Mouse (Mus musculus) heart, embryonic 15.5 days (tissue): ENCODE data around the gene Kndc1. TPM values are rescaled to one million over a fixed set of nuclear protein-coding genes. Genes with fewer than 3 reads are reported as not detected.

Experiments used
- ATAC-seq: fragments of 200-750 bp; cut with Nextera tagmentation; replicated peaks from 2 replicates; pipeline ENCODE4 v1.8.0; 2017; ENCODE audit warnings: low read depth, moderate TSS enrichment; ENCODE audit not compliant: insufficient number of reproducible peaks, insufficient read depth, low FRiP score
- H3K27ac ChIP-seq: fragments of 300-500 bp; sonication (generic); 2 replicates; pipeline ENCODE4 v1.5.1; 2015; ENCODE audit warnings: mild to moderate bottlenecking, inconsistent platforms
- H3K27me3 ChIP-seq: fragments of 300-500 bp; sonication (generic); 2 replicates; pipeline ENCODE4 v1.6.1; 2015; ENCODE audit warnings: inconsistent platforms
- H3K36me3 ChIP-seq: fragments of 300-500 bp; sonication (generic); 2 replicates; pipeline ENCODE4 v1.6.1; 2015; ENCODE audit warnings: mild to moderate bottlenecking, inconsistent platforms
- H3K4me1 ChIP-seq: fragments of 300-500 bp; sonication (generic); replicated peaks from 2 replicates; pipeline ENCODE4 v1.6.1; 2015; ENCODE audit warnings: inconsistent platforms
- H3K4me2 ChIP-seq: fragments of 300-500 bp; sonication (generic); 2 replicates; pipeline ENCODE4 v1.6.1; 2015; ENCODE audit warnings: inconsistent platforms, mild to moderate bottlenecking, moderate library complexity
- H3K4me3 ChIP-seq: fragments of 300-500 bp; sonication (generic); 2 replicates; pipeline ENCODE4 v1.5.1; 2015; ENCODE audit warnings: mild to moderate bottlenecking, inconsistent platforms
- H3K9ac ChIP-seq: fragments of 300-500 bp; sonication (generic); 2 replicates; pipeline ENCODE4 v1.6.1; 2015; ENCODE audit warnings: mild to moderate bottlenecking, inconsistent platforms
- H3K9me3 ChIP-seq: fragments of 300-500 bp; sonication (generic); replicated peaks from 2 replicates; pipeline ENCODE4 v1.6.1; 2016; ENCODE audit warnings: inconsistent platforms
- WGBS: fragments of 180-500 bp; shearing (Covaris S2); methylation state at CpG from one replicate; pipeline ENCODE4 v1.1.7; 2015; ENCODE audit warnings: mixed read lengths; 5-methylcytosine and 5-hydroxymethylcytosine counted together
- polyA plus RNA-seq: library from polyadenylated mRNA; unstranded; fragments of >200 nt; fragmentation: Nextera tagmentation; extraction: Ambion mirVana; gene quantifications from 2 replicates; pipeline ENCODE4 v1.2.1, GENCODE M21; 2015

The Kndc1 gene
- polyA plus RNA-seq, 1 experiment from 2014 or later = 0.11 TPM

DNA sequence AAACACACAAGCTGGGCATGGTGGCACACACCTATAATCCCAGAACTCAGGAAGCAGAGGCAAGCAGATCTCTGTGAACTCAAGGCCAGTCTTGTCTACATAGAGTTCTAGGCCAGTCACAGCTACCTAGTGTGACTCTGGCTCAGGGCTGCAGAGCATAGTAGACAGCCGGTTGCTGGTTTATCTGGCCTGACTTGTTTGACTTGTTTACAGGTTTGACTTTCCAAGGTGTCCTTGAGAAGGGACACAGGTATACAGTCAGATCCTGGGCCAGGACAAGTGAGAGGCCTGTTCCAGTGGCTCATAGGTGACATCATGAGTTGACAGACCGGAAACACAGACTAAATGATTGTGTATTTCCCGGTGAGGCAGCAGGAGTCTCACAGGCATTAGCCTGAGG, 42.6 kb downstream of the Kndc1 start:
- H3K27me3 ChIP-seq = peaks cover 38% of the 10 kb centered on the region
- H3K4me3 ChIP-seq = no peak overlapping the region
- H3K4me1 ChIP-seq = no peaks in the 10 kb centered on the region
- ATAC-seq = no peak
- WGBS = 60% methylated on average over 3 of the region's 3 CpGs
- no peak overlapping the region for H3K4me2 ChIP-seq
- no peak overlapping the region for H3K27ac ChIP-seq
- no peaks in the 10 kb centered on the region for H3K36me3 ChIP-seq
- H3K9ac ChIP-seq = no peak overlapping the region
- no peaks in the 10 kb centered on the region for H3K9me3 ChIP-seq

DNA sequence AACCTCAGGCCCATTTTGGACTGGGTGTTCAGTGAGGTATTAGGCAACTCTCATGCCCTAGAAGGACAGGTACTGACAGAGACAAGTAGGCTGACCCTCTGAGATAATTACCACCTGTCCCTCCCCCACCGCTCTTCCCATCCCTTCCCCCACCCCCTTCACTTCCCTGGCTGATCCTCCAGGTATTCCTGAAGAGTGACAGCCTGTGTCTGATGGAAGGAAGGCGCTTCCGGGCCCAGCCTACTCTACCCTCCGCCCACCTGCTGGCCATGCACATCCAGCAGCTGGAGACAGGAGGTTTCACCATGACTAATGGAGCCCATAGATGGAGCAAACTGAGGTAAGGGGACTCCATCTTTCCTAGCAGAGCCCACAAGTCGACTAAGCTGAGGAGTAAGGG, 43.3 kb downstream of the Kndc1 start:
- H3K4me2 ChIP-seq = no peak overlapping the region
- WGBS = 49% methylated on average over 5 of the region's 5 CpGs
- no peaks in the 10 kb centered on the region for H3K9me3 ChIP-seq
- H3K27me3 ChIP-seq = peaks cover 45% of the 10 kb centered on the region
- H3K9ac ChIP-seq = no peak overlapping the region
- H3K36me3 ChIP-seq = no peaks in the 10 kb centered on the region
- H3K4me1 ChIP-seq = no peaks in the 10 kb centered on the region
- no peak overlapping the region for H3K4me3 ChIP-seq
- ATAC-seq = no peak
- no peak overlapping the region for H3K27ac ChIP-seq

DNA sequence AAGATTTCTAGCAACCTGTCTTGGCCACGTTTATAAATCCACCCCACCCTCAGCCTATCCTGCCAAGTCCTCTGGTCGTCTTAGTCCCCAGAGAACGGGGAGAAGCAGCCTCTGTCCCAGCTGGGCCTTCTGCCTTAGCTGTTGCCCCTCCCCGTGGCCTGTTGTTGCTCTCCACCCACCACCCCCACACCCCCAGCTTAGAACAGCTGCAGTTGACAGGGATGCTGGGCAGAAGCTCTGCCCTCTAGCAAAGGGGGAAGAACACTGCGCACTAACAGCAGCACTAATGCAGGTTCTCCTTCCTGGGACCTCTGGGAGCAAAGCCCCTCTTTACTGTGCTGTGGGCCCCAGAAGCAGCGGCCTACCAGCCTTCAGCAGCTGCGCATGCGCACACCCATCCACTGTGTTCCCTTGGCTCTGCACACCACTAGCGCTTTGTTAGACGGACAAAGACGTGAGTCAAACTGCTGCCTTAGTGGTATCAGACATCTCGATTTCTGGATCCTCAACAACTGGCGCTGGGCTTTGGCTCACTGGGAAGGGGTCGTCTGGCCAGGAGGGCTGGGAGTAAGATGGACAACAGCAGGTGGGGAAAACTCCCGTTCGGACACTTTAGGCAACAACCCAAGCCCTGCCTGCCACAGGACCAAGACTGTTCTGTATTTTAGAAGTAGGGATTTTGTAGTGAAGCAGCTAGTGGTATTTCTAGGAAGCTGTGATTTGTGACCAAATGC, 46.1 kb downstream of the Kndc1 start:
- Histone ChIP-seq H3K4me1 (peaks cover 13% of the 10 kb centered on the region), H3K27me3 (peaks cover 73% of the 10 kb centered on the region), H3K27ac (no peak overlapping the region), H3K4me2 (no peak overlapping the region), H3K4me3 (no peak overlapping the region), H3K9me3 (no peaks in the 10 kb centered on the region), H3K36me3 (no peaks in the 10 kb centered on the region), H3K9ac (no peak overlapping the region)
- ATAC-seq = no peak
- WGBS = 54% methylated on average over 16 of the region's 16 CpGs

DNA sequence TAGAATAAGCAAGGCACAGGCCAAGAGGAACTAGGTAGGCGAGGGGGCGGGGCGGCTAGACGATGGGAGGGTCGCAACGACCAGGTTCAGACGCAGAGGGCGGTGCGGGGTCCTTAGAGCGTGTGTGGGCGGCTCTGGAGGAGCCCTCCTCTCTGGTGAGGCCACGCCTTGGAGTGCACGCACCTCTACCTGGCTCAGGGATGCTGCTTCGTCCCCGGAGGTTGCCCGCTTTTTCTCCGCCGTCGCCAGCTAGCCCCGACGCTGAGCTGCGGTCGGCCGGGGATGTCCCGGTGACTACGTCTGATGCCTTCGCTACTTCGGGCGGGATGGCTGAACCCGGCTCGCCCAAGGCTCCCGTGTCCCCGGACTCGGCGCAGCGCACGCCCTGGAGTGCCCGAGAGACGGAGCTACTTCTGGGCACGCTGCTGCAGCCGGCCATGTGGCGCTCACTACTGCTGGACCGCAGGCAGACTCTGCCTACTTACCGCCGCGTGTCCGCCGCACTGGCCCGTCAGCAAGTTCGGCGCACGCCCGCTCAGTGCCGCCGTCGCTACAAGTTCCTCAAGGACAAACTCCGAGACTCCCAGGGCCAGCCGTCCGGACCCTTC, 49.3 kb downstream of the Kndc1 start, which contains the start of gene Utf1:
TSS of gene Utf1 (plus strand) at position 116 of the 608 bp plus-strand sequence.
- peak within 1 kb of the TSS; percentile 47 for H3K4me3 ChIP-seq
- H3K9me3 ChIP-seq = no peaks in the 10 kb centered on the region
- peaks cover 13% of the 10 kb centered on the region for H3K4me1 ChIP-seq
- H3K9ac ChIP-seq = peak within 1 kb of the TSS; percentile 46
- H3K36me3 ChIP-seq = no peaks in the 10 kb centered on the region
- H3K27ac ChIP-seq = no peak within 1 kb of the TSS
- WGBS = 1% methylated on average over 59 of the region's 59 CpGs
- peak within 1 kb of the TSS; percentile 73 for H3K4me2 ChIP-seq
- H3K27me3 ChIP-seq = peaks cover 89% of the 10 kb centered on the region
- ATAC-seq = peak; percentile 58; the same call in 1 of the 2 replicates

DNA sequence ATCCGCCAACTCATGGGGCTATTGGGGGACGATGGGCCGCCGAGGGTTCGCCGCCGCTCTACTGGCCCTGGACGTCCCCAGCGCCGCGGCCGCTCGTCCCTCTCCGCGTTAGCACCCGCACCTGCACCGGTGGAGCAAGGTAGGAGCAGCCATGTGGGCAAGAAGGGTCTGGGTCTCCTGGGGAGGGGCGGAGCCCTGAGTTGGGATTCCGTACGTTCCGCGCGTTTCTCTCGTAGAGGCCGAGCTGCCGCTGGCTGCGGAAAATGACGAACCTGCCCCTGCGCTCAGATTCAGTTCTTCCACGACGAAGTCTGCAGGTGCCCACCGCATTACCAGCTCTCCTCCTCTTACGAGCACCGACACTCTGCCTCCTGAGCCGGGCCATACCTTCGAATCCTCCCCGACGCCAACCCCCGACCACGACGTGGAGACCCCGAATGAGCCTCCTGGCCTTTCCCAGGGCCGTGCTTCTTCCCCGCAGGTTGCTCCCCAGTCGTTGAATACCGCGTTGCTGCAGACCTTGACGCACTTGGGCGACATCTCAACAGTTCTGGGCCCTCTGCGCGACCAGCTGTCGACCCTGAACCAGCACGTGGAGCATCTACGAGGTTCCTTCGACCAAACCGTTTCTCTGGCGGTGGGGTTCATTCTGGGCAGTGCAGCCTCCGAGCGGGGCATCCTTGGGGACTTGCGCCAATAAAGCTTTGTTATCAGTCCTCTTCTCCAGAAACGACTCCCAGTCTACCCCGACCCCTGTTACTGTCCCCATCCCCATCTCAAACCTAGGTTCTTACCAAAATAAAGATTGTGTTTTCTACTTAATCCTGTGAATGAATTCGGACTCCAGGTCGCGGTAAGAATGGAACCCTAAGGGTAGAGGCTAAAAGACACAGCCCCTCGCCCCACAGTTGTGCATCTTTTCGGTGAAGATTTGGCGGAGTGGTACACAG, 50.1 kb downstream of the Kndc1 start:
- Histone ChIP-seq H3K27me3 (peaks cover 95% of the 10 kb centered on the region), H3K27ac (no peak overlapping the region), H3K9ac (0 out of 2 replicates have a peak overlapping the region, but pooled peaks have one; percentile 46), H3K4me2 (peak overlapping the region; percentile 73), H3K4me3 (peak overlapping the region; percentile 47), H3K9me3 (no peaks in the 10 kb centered on the region), H3K4me1 (peaks cover 14% of the 10 kb centered on the region), H3K36me3 (no peaks in the 10 kb centered on the region)
- no peak for ATAC-seq
- WGBS = 3% methylated on average over 68 of the region's 68 CpGs

DNA sequence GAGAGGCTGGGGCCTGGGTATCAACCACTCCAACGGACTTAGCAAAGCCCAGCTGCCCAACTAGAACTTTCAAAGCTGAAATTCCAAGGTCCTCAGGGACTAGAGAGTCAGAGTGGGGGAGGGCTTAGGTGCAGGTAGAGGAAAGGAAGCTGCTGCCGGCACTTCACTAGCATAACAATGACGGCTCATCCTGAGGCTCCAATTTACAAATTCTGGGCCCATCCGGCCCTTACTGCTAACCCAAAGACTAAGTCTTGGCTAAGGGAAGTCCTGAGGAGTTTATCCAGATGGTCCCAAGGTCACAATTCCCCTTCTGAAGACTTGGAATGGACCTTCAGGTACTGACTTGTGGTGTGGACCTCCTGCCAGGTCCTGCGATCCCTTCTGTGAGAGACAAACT, 51.0 kb downstream of the Kndc1 start:
- no peaks in the 10 kb centered on the region for H3K9me3 ChIP-seq
- H3K4me2 ChIP-seq = no peak overlapping the region
- 22% methylated on average over 5 of the region's 5 CpGs for WGBS
- ATAC-seq = no peak
- no peak overlapping the region for H3K27ac ChIP-seq
- no peaks in the 10 kb centered on the region for H3K36me3 ChIP-seq
- peaks cover 86% of the 10 kb centered on the region for H3K27me3 ChIP-seq
- H3K4me1 ChIP-seq = peaks cover 15% of the 10 kb centered on the region
- no peak overlapping the region for H3K9ac ChIP-seq
- H3K4me3 ChIP-seq = no peak overlapping the region

DNA sequence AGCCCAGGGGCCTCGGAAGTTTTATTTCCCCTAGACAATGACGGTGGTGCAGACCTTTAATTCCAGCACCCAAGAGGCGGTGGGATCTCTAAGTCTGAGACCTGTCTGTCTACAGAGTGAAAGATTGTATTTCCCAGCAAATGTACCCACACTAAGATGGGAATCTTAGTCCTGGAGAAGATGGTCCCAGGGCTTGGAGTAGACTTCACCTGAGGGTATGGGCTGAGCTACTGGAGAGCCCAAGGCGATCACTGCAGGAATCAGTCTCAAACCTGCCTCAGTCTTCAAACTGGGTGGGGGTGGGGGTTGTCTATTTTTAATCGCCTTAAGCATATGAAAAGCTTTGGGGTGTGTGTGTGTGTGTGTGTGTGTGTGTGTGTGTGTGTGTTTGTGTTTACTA, 51.5 kb downstream of the Kndc1 start:
- no peak overlapping the region for H3K4me2 ChIP-seq
- ATAC-seq = no peak
- peaks cover 15% of the 10 kb centered on the region for H3K4me1 ChIP-seq
- WGBS = 33% methylated on average over 5 of the region's 5 CpGs
- no peak overlapping the region for H3K27ac ChIP-seq
- no peaks in the 10 kb centered on the region for H3K36me3 ChIP-seq
- H3K27me3 ChIP-seq = peaks cover 80% of the 10 kb centered on the region
- no peak overlapping the region for H3K9ac ChIP-seq
- no peaks in the 10 kb centered on the region for H3K9me3 ChIP-seq
- no peak overlapping the region for H3K4me3 ChIP-seq

DNA sequence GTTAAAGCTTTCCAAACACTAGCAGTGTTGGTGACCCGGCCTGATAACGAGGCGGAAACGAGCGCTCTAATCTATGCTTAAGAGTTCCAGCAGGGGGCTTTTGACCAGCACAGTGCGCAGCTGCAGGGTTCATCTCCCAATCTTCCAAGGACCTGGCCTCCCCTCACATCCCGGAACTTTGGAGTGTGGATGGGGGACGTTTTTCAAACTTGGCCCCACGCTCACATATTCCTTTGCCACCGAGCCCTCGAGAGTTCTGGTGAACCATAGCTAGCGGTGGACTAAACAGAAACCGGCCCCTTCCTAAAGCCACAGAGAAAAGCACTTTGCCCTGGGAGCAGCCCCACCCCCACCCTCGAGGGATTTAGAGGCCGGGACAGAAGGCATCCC, 55.4 kb downstream of the Kndc1 start:
- WGBS = under 1% methylated on average over 15 of the region's 15 CpGs
- peak; percentile 72 for ATAC-seq
- Histone ChIP-seq H3K4me1 (peaks cover 3% of the 10 kb centered on the region), H3K4me3 (peak overlapping the region; percentile 61), H3K27me3 (peaks cover 42% of the 10 kb centered on the region), H3K36me3 (no peaks in the 10 kb centered on the region), H3K4me2 (peak overlapping the region; percentile 90), H3K9ac (peak overlapping the region; percentile 57), H3K27ac (peak overlapping the region; percentile 68; the same call in 1 of the 2 replicates), H3K9me3 (no peaks in the 10 kb centered on the region)

DNA sequence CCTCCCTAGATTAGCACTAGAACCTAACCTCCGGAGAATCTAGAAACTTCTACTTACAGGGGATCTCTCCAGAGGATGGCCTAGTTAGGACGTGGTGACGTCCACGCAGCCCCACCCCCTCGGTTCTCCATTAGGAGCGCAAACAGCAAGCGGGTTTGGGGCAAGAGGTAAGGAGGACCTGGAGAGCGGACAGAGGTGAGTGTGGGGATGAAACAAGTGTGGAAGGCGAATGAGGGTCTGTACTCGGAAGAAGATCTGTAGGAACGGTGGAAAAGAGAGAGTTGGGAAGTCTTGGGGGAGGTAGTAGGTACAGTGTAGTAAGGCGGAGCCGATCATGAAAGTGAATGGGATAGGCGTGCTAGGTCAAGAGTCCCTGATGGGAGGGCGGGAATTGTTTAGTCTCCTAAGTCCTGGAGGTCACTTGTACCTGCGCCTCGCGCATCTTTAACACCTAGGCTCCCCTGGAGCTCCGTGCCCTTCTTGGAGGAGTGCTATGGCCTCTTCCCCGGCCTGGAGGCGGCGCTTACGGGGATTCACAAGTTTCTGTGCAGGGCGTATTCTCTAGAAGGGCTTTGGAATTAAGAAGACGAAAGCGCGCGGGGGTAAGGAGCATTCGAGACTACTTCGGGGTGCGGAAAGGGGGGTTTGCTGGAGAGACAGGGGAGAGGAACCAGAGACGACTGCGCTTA, 55.9 kb downstream of the Kndc1 start:
- no peaks in the 10 kb centered on the region for H3K9me3 ChIP-seq
- peak overlapping the region; percentile 90 for H3K4me2 ChIP-seq
- H3K27me3 ChIP-seq = peaks cover 41% of the 10 kb centered on the region

DNA sequence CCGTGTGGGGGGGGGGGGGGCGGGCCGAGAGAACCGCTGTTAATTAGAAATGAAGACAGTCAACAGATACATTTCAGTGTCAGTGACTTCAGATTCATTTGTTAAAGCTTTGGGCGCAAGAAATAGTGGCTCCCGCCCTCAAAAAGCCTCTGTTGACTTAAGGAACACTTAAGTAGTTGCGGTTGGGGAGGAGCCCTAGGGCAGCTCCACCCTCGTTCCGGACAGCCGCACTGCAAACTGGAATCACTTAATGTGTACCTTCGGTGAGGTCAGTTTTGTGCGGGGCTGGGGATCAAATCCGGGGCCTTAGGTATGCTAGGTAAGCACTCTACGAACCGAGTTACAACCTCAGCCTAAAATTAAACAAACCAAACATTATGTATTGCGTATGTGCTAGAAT, 56.6 kb downstream of the Kndc1 start:
- Histone ChIP-seq H3K27me3 (peaks cover 41% of the 10 kb centered on the region), H3K9ac (peak overlapping the region; percentile 57), H3K27ac (peak overlapping the region; percentile 68), H3K4me2 (peak overlapping the region; percentile 90), H3K9me3 (no peaks in the 10 kb centered on the region), H3K4me3 (peak overlapping the region; percentile 61), H3K4me1 (peaks cover 3% of the 10 kb centered on the region), H3K36me3 (no peaks in the 10 kb centered on the region)
- WGBS = 4% methylated on average over 16 of the region's 16 CpGs
- no peak for ATAC-seq

More for the DNA sequence above, 55.9 kb downstream of the Kndc1 start:
- no peaks in the 10 kb centered on the region for H3K36me3 ChIP-seq
- 0% methylated on average over 33 of the region's 33 CpGs for WGBS
- peak overlapping the region; percentile 61 for H3K4me3 ChIP-seq
- H3K27ac ChIP-seq = peak overlapping the region; percentile 68
- peak overlapping the region; percentile 57 for H3K9ac ChIP-seq
- H3K4me1 ChIP-seq = peaks cover 3% of the 10 kb centered on the region
- ATAC-seq = peak; percentile 68
